Mouse (Mus musculus): ENCODE measurements around the gene Slc47a2.

DNA sequence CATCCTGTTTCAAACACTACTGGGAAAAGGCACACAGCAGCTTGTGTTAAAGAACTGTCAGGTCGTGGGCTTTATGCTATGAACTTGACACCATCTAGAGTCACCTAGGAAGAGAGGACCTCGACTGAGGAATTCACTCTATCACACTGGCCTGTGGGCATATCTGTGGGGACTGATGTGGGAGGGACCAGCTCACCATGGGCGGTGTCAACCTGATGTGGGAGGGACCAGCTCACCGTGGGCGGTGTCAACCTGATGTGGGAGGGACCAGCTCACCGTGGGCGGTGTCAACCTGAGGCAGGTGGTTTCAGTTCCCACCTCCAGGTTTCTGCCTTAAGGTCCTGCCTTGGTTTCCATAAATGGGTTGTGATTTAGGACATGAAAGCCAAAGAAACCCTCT lies 34.9 kb downstream of the Slc47a2 start:
- TF ChIP-seq CTCF (IDR thresholded peaks at IDR 0.05; ENCODE audit: low read depth, low read length) (no peak), POLR2A (IDR thresholded peaks at IDR 0.05; ENCODE audit: extremely low read depth, insufficient read depth, low read length) (no peak)
